Mouse (Mus musculus): ENCODE data around the gene Spag17. TPM values are rescaled to one million over a fixed set of nuclear protein-coding genes. Genes with fewer than 3 reads are reported as not detected.

The Spag17 gene
- polyA plus RNA-seq, 1 experiment from 2014 or later: 0.13 TPM

GRCm38 (mm10) chr3:100189861-100190260 lies 304.7 kb downstream of the Spag17 start:
- H3K27ac ChIP-seq (ENCODE audit: low read depth, low read length): no peak overlapping the region
- no peaks in the 10 kb centered on the region for H3K27me3 ChIP-seq (replicated peaks; ENCODE audit: control insufficient read depth, insufficient read depth, low read length)
- 90% methylated on average over 11 of the region's 11 CpGs for WGBS
- no peak overlapping the region for H3K4me3 ChIP-seq (ENCODE audit: low read depth, low read length)
- ATAC-seq: no peak
- H3K4me1 ChIP-seq (replicated peaks; ENCODE audit: control insufficient read depth, insufficient read depth, low read length): 0 out of 2 replicates have a peak, but pooled peaks cover 4% of the 10 kb centered on the region
- peaks cover 50% of the 10 kb centered on the region for H3K36me3 ChIP-seq (ENCODE audit: control insufficient read depth, insufficient read depth)
- H3K4me2 ChIP-seq (replicated peaks; ENCODE audit: low read depth): no peak overlapping the region
- no peak for TF ChIP-seq CTCF (IDR thresholded peaks at IDR 0.05; ENCODE audit: low read depth)
- no peaks in the 10 kb centered on the region for H3K9me3 ChIP-seq (ENCODE audit: control insufficient read depth)
- H3K9ac ChIP-seq (ENCODE audit: low read depth, low read length): no peak overlapping the region
